Mouse (Mus musculus) E14TG2a.4 (cell line): ENCODE measurements around the gene Adcy3.
A peak's percentile ranks its signal among the peaks of the same experiment; 100 is the strongest.
"Not testable (repeated sequence)": the region's sequence is repeated elsewhere in the genome, so short reads cannot be mapped to it uniquely, and the experiment has no call there.

Experiments
- H3K27me3 ChIP-seq: 2 replicates; pipeline ENCODE4 v1.6.1; 2014; ENCODE audit warnings: low read length, control low read depth; ENCODE audit not compliant: insufficient read depth
- H3K36me3 ChIP-seq: 2 replicates; pipeline ENCODE4 v1.6.1; 2014; ENCODE audit warnings: low read length, control low read depth; ENCODE audit not compliant: insufficient read depth
- H3K4me1 ChIP-seq: replicated peaks from 2 replicates; pipeline ENCODE4 v1.6.1; 2014; ENCODE audit warnings: low read depth, low read length, control low read depth
- H3K4me3 ChIP-seq: replicated peaks from 2 replicates; pipeline ENCODE4 v1.5.1; 2014; ENCODE audit warnings: mild to moderate bottlenecking, low read length
- H3K9me3 ChIP-seq: 2 replicates; pipeline ENCODE4 v1.6.1; 2014; ENCODE audit warnings: low read length, control low read depth
- CTCF ChIP-seq: conservative IDR thresholded peaks from 2 replicates; pipeline ENCODE4 v1.5.1; 2014; ENCODE audit warnings: low read length
- NANOG ChIP-seq: IDR thresholded peaks from 2 replicates; pipeline ENCODE4 v1.6.1; 2014; ENCODE audit warnings: borderline replicate concordance, low read length, mixed read lengths
- POU5F1 ChIP-seq: IDR thresholded peaks from 2 replicates; pipeline ENCODE4 v1.6.1; 2014; ENCODE audit warnings: low read length, borderline replicate concordance

The Adcy3 gene

GRCm38 (mm10) chr12:4209196-4209595, 76.3 kb downstream of the Adcy3 start:
- no peak overlapping the region for H3K4me3 ChIP-seq
- H3K9me3 ChIP-seq = no peaks in the 10 kb centered on the region
- peaks cover 51% of the 10 kb centered on the region for H3K4me1 ChIP-seq
- no peaks in the 10 kb centered on the region for H3K27me3 ChIP-seq
- TF ChIP-seq CTCF (no peak), NANOG (no peak), POU5F1 (no peak)
- H3K36me3 ChIP-seq = peaks cover 86% of the 10 kb centered on the region

GRCm38 (mm10) chr12:4211174-4211573, 78.3 kb downstream of the Adcy3 start:
- TF ChIP-seq CTCF (no peak), POU5F1 (no peak), NANOG (no peak)
- Histone ChIP-seq H3K4me3 (no peak overlapping the region), H3K27me3 (no peaks in the 10 kb centered on the region), H3K4me1 (peaks cover 49% of the 10 kb centered on the region), H3K36me3 (peaks cover 88% of the 10 kb centered on the region), H3K9me3 (no peaks in the 10 kb centered on the region)

GRCm38 (mm10) chr12:4212908-4213307, 80.0 kb downstream of the Adcy3 start:
- Histone ChIP-seq H3K4me1 (peaks cover 49% of the 10 kb centered on the region), H3K9me3 (no peaks in the 10 kb centered on the region), H3K4me3 (no peak overlapping the region), H3K36me3 (peaks cover 89% of the 10 kb centered on the region), H3K27me3 (no peaks in the 10 kb centered on the region)
- TF ChIP-seq NANOG = no peak
- no peak for TF ChIP-seq POU5F1
- TF ChIP-seq CTCF = no peak

- no peak for TF ChIP-seq CTCF
- TF ChIP-seq POU5F1 = no peak
- TF ChIP-seq NANOG = no peak
These were observed 97.3 kb downstream of the Adcy3 start for GRCm38 (mm10) chr12:4230156-4230555.

GRCm38 (mm10) chr12:4232777-4233176, 99.9 kb downstream of the Adcy3 start:
- peaks cover 60% of the 10 kb centered on the region for H3K36me3 ChIP-seq
- peaks cover 34% of the 10 kb centered on the region for H3K4me1 ChIP-seq
- H3K4me3 ChIP-seq = peak overlapping the region; percentile 95
- H3K27me3 ChIP-seq = no peaks in the 10 kb centered on the region
- TF ChIP-seq NANOG (no peak), CTCF (no peak), POU5F1 (no peak)
- H3K9me3 ChIP-seq = no peaks in the 10 kb centered on the region

More at GRCm38 (mm10) chr12:4230156-4230555, 97.3 kb downstream of the Adcy3 start:
- Histone ChIP-seq H3K36me3 (peaks cover 72% of the 10 kb centered on the region), H3K9me3 (no peaks in the 10 kb centered on the region), H3K4me3 (no peak overlapping the region), H3K27me3 (no peaks in the 10 kb centered on the region), H3K4me1 (peaks cover 31% of the 10 kb centered on the region)

- H3K27me3 ChIP-seq = no peaks in the 10 kb centered on the region
- H3K4me3 ChIP-seq = peak within 1 kb of the TSS; percentile 95
- no peak for TF ChIP-seq NANOG
- TF ChIP-seq CTCF = no peak
- TF ChIP-seq POU5F1 = no peak
- H3K9me3 ChIP-seq = no peaks in the 10 kb centered on the region
- H3K4me1 ChIP-seq = peaks cover 30% of the 10 kb centered on the region
- peaks cover 60% of the 10 kb centered on the region for H3K36me3 ChIP-seq
These were observed 100.9 kb downstream of the Adcy3 start, which contains the start of the genes Ptrhd1 and Cenpo for GRCm38 (mm10) chr12:4233572-4234508. TSS of gene Ptrhd1 (plus strand) at chr12:4234027. TSS of gene Cenpo (minus strand) at chr12:4234294.

GRCm38 (mm10) chr12:4237481-4237880, 104.6 kb downstream of the Adcy3 start:
- H3K4me1 ChIP-seq = peaks cover 30% of the 10 kb centered on the region
- H3K4me3 ChIP-seq = no peak overlapping the region
- TF ChIP-seq POU5F1 = no peak
- no peak for TF ChIP-seq CTCF
- no peak for TF ChIP-seq NANOG
- no peaks in the 10 kb centered on the region for H3K27me3 ChIP-seq
- H3K9me3 ChIP-seq = no peaks in the 10 kb centered on the region
- H3K36me3 ChIP-seq = peaks cover 27% of the 10 kb centered on the region

GRCm38 (mm10) chr12:4240281-4240680, 107.4 kb downstream of the Adcy3 start:
- H3K36me3 ChIP-seq = peaks cover 27% of the 10 kb centered on the region
- not testable (repeated sequence) for H3K4me3 ChIP-seq, H3K27me3 ChIP-seq, H3K9me3 ChIP-seq
- peaks cover 24% of the 10 kb centered on the region for H3K4me1 ChIP-seq
